Mouse (Mus musculus): ENCODE results near the gene Olig3.

Gene Olig3

DNA sequence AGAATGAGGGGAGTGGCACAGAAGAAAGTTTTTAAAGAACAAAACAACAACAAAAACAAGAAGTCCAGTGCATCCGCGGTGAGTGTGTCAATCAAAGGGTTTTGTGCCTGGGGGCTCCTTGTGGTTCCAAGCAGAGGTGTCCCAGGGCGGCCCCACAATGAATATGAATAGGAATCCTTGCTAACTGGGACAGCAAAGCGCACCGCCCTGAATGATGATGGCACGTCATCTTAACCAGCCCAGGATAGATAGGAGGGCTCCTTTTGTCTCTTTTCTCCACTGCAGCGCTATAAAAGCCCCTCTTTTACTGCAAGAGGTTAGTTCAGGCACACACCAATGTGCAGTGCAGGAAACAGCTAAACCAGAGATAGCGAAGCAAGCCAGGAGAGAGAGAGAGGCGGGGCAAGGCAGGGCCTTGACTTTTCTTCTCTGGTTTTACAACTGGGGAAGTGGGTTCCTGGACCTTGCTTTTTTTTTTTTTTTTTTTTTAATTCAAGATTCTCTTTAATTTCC, at the start of gene Olig3:
TSS of gene Olig3 (plus strand) at position 463 of the 513 bp plus-strand sequence.
- no peak for DNase-seq (ENCODE audit: low read depth, low spot score)

GRCm38 (mm10) chr10:19309681-19310395, 46.5 kb upstream of the Olig3 start:
- DNase-seq (ENCODE audit: low read depth, low spot score) = peak; percentile 12

DNA sequence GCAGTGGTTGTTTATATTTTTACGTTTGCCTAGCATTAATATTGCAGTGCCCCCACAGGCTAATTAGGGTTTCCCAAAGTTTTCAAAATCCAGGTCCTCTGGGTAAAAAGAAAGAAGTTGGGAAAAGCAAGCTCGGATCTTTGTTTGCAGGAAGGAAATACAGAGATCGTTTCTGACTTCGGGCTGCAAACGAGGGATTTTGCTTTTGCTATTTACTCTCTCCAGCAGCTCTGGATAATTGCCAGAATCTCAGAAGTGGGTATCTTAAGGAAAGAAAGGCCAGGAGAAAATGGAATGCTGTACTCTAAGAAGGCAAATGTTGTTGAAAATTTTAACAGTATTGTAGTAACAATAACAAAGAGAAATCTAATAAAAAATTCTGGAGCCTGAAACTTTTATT, 45.9 kb upstream of the Olig3 start:
- no peak for DNase-seq (ENCODE audit: low read depth, low spot score)

DNA sequence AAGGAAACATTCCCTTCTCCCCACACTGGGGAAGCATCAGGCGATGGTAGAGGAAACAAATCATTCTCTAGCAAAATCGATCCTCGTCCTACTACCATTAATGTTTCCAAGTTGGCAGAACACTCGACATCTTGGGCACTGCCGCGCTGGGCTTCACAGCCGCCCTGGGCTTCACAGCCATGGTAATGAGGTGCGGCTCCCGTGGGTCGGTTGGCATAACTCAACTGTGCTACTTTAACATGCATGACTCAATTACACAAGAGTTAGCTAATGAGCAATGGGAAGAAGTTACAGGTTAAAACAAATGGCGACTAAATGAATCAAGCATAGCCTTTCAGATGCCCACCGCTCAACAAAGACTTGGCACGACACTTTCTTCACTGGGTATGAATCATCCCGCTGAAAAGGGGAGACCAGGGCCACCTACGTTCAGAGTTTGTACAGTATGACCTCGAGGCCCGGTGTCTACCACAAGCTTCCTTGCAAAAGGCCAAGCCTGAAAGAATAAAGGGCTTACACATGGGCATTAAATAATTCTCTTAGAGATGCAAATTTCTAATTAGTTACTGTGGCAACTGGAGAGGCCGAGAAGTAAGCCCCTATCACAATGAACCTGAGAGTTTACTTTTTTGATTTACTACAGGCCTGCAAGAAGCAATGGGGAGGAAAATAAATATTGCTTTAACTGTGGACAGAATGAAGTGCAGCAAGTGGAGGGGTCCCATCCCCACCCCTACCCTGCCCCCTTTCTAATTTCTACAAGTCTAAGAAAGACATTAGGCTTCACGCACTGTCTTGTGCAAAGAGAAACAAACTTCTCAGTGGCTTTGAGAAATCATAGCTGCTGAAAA, 38.1 kb upstream of the Olig3 start:
- no peak for DNase-seq (ENCODE audit: low read depth, low spot score)

DNA sequence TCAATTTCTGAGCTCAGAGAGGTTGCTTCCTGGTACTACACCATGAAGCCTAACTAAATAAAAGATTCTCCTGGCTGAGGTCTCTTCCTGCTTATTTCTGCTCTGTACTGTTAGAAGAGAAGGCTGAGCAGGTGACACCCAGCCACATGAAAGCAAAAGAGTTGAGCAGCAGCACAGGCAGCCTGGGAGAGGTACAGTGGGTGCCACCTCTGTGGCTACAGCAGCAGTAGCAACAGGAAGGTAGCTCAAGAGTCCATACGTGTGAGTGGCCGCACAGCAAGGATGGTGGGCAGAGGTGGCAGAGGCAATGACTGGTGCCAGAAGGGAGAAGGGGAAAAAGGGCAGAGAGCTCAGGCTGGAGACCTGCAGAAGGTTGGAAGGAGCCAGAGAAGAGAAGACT, 34.6 kb upstream of the Olig3 start:
- DNase-seq (ENCODE audit: low read depth, low spot score) = no peak

GRCm38 (mm10) chr10:19329191-19329777, 27.0 kb upstream of the Olig3 start:
- DNase-seq (ENCODE audit: low read depth, low spot score) = no peak

- DNase-seq (ENCODE audit: low read depth, low spot score) = no peak
Measured at GRCm38 (mm10) chr10:19333425-19333824, 22.9 kb upstream of the Olig3 start.

GRCm38 (mm10) chr10:19338695-19339630, 17.4 kb upstream of the Olig3 start:
- DNase-seq (ENCODE audit: low read depth, low spot score) = no peak

GRCm38 (mm10) chr10:19344039-19344438, 12.3 kb upstream of the Olig3 start:
- DNase-seq (ENCODE audit: low read depth, low spot score) = no peak

DNA sequence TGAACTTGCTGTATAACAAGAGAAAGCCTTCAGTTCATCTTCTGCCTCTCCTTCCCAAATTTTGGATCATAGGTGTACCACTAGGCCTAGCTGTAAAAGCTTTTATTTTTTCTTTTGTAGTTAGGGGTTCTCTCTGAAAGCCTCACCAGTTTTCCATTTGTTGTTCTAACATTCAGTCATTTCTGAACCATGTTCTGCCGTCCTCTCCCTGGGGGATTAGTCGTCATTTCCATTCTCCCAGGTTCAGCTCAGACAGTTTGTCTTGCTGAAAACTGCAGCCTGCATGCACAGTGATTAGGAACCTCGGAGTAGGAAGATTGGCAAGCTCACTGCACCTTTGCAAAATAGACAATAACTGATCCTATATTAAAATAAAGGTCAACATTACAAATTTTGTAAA, 7.0 kb upstream of the Olig3 start:
- DNase-seq (ENCODE audit: low read depth, low spot score) = no peak

- no peak for DNase-seq (ENCODE audit: low read depth, low spot score)
Measured at GRCm38 (mm10) chr10:19352006-19352877, 4.1 kb upstream of the Olig3 start.

- DNase-seq (ENCODE audit: low read depth, low spot score) = no peak
Measured at GRCm38 (mm10) chr10:19352878-19353301, 3.4 kb upstream of the Olig3 start.

GRCm38 (mm10) chr10:19353631-19354030, 2.7 kb upstream of the Olig3 start:
- DNase-seq (ENCODE audit: low read depth, low spot score) = no peak

GRCm38 (mm10) chr10:19354146-19354545, 2.2 kb upstream of the Olig3 start:
- no peak for DNase-seq (ENCODE audit: low read depth, low spot score)

DNA sequence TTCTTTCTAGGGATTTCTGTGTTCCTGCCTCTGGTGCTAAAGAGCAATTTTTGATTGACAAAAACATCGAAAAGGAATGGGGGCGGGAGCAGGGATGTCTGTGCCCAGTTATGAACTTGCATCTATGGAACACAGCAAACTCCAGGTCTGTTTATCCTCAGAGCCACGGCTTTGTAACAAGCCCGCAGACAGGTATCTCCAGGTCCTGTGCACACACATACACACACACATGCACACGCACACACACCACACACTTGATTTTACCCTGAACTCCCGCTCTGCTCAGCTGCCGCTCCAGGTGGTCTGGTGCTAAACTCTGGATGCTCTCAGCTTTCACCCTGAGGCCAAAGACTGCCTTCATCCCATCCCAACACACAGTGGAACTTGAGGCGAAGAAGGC, 1.3 kb upstream of the Olig3 start:
- no peak for DNase-seq (ENCODE audit: low read depth, low spot score)

DNA sequence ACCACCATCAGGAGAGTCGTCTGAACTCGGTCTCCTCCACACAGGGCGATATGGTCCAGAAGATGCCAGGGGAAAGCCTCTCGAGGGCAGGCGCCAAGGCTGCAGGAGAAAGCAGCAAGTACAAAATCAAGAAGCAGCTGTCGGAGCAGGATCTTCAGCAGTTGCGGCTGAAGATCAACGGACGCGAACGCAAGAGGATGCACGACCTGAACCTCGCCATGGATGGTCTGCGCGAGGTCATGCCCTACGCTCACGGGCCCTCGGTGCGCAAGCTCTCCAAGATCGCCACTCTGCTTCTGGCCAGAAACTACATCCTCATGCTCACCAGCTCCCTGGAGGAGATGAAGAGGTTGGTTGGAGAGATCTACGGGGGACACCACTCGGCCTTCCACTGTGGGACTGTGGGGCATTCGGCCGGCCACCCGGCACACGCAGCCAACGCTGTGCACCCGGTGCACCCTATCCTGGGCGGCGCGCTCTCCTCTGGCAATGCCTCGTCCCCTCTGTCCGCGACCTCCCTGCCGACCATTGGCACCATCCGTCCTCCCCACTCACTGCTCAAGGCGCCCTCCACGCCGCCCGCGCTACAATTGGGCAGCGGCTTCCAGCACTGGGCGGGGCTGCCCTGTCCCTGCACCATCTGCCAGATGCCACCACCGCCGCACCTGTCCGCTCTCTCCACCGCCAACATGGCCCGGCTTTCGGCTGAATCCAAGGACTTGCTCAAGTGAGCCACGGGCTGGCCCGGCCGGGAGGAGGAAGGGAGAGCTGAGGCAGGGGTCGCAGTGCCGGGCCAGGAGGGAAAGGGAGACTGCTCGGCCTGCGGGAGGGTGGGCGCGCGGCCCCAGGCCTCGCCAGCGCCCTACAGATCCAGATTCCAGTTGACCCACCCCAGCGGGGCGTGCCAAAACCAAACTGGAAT, 648 bp downstream of the Olig3 start:
- no peak for DNase-seq (ENCODE audit: low read depth, low spot score)

- DNase-seq (ENCODE audit: low read depth, low spot score) = no peak
Measured at GRCm38 (mm10) chr10:19357848-19358247, 1.5 kb downstream of the Olig3 start.

DNA sequence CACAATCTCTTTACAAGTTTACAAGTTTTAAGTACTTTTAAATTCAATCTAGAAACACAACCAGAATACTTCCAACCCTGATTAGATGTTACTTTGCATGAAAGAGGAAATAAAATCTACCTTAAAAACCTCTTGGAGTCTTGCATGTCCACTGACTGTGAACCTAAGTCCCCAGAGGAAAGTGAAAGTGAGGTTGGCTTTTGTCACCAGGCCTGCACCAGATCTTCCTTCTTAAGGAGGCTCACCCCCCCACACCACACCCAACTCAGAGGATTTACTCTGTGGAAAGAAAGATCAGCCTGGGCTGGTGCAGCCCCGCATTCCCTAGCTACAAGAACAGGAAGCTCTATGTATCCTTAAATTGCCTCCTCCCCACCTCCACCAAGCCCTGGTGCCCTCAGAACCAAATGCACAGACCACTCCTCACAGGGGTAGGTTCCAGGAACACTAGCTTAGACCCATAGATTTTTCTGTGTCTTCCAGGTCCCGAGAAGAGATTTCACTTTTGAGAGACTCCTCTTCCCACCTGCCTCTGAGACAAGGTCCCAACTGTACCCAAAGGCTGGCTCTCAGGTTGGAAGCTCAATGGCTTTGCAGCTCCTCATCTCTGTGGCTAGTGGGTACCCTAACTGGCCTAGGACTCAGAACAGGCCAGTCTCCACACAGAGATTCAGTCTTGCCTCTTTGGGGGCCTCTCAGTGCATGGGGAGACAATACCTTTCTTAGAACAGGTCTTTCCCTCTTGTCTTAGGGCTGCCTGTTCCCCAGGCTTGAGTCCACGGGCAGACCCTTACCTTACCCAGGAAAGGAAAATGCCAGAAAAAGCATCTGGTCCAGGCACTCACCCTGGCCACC, 4.3 kb downstream of the Olig3 start:
- no peak for DNase-seq (ENCODE audit: low read depth, low spot score)

Data from brain, embryonic 18.5 days (tissue).